Mouse (Mus musculus): ENCODE results near the gene Ankrd27. TPM values are rescaled to one million over a fixed set of nuclear protein-coding genes. Genes with fewer than 3 reads are reported as not detected.

The Ankrd27 gene
- total and polyA plus RNA-seq, 2 experiments from 2014 or later, result 13.9 to 25.5 TPM

- H3K4me1 ChIP-seq (ENCODE audit: insufficient read depth), result no peaks in the 10 kb centered on the region
- H3K9me3 ChIP-seq (ENCODE audit: low read length), result no peaks in the 10 kb centered on the region
- no peak overlapping the region for H3K4me3 ChIP-seq (ENCODE audit: low read depth, low read length)
- ATAC-seq, result no peak
- 46% methylated on average over 3 of the region's 3 CpGs for WGBS
- no peak overlapping the region for H3K27ac ChIP-seq (ENCODE audit: low read depth, low read length)
- peaks cover 8% of the 10 kb centered on the region for H3K36me3 ChIP-seq (ENCODE audit: insufficient read depth)
- no peak overlapping the region for H3K9ac ChIP-seq
- no peak for DNase-seq
- no peak for TF ChIP-seq CTCF (IDR thresholded peaks at IDR 0.05; ENCODE audit: low read depth)
- no peaks in the 10 kb centered on the region for H3K27me3 ChIP-seq (ENCODE audit: insufficient read depth, low read length)
- no peak overlapping the region for H3K4me2 ChIP-seq (ENCODE audit: low read depth)
These were observed 63.0 kb downstream of the Ankrd27 start for GRCm38 (mm10) chr7:35649071-35649470.

GRCm38 (mm10) chr7:35650716-35651410 lies 64.8 kb downstream of the Ankrd27 start:
- H3K27ac ChIP-seq (ENCODE audit: low read depth, low read length), result no peak overlapping the region
- 53% methylated on average over 11 of the region's 11 CpGs for WGBS

GRCm38 (mm10) chr7:35651583-35652270 lies 65.7 kb downstream of the Ankrd27 start:
- no peak overlapping the region for H3K4me2 ChIP-seq (ENCODE audit: low read depth)
- WGBS, result 83% methylated on average over 10 of the region's 10 CpGs
- H3K27me3 ChIP-seq (ENCODE audit: insufficient read depth, low read length), result no peaks in the 10 kb centered on the region
- no peak overlapping the region for H3K4me3 ChIP-seq (ENCODE audit: low read depth, low read length)
- H3K36me3 ChIP-seq (ENCODE audit: insufficient read depth), result no peaks in the 10 kb centered on the region
- ATAC-seq, result no peak
- H3K9me3 ChIP-seq (ENCODE audit: low read length), result no peaks in the 10 kb centered on the region
- no peaks in the 10 kb centered on the region for H3K4me1 ChIP-seq (ENCODE audit: insufficient read depth)
- TF ChIP-seq CTCF (IDR thresholded peaks at IDR 0.05; ENCODE audit: low read depth), result peak; percentile 40; the same call in 1 of the 2 replicates
- H3K27ac ChIP-seq (ENCODE audit: low read depth, low read length), result no peak overlapping the region
- no peak overlapping the region for H3K9ac ChIP-seq
- DNase-seq, result no peak

More at GRCm38 (mm10) chr7:35650716-35651410, 64.8 kb downstream of the Ankrd27 start:
- H3K9ac ChIP-seq, result no peak overlapping the region
- H3K4me3 ChIP-seq (ENCODE audit: low read depth, low read length), result no peak overlapping the region
- no peaks in the 10 kb centered on the region for H3K4me1 ChIP-seq (ENCODE audit: insufficient read depth)
- peak; percentile 23; the same call in 1 of the 2 replicates for ATAC-seq
- no peaks in the 10 kb centered on the region for H3K9me3 ChIP-seq (ENCODE audit: low read length)
- H3K36me3 ChIP-seq (ENCODE audit: insufficient read depth), result no peaks in the 10 kb centered on the region
- peak; percentile 82 for TF ChIP-seq CTCF (IDR thresholded peaks at IDR 0.05; ENCODE audit: low read depth)
- peak; percentile 77 for DNase-seq
- no peak overlapping the region for H3K4me2 ChIP-seq (ENCODE audit: low read depth)
- no peaks in the 10 kb centered on the region for H3K27me3 ChIP-seq (ENCODE audit: insufficient read depth, low read length)

- TF ChIP-seq CTCF (IDR thresholded peaks at IDR 0.05; ENCODE audit: low read depth), result no peak
- H3K4me3 ChIP-seq (ENCODE audit: low read depth, low read length), result no peak overlapping the region
- WGBS, result 41% methylated on average over 6 of the region's 6 CpGs
- H3K27ac ChIP-seq (ENCODE audit: low read depth, low read length), result no peak overlapping the region
- no peaks in the 10 kb centered on the region for H3K27me3 ChIP-seq (ENCODE audit: insufficient read depth, low read length)
- ATAC-seq, result no peak
- no peak overlapping the region for H3K9ac ChIP-seq
- no peak for DNase-seq
- H3K36me3 ChIP-seq (ENCODE audit: insufficient read depth), result no peaks in the 10 kb centered on the region
- no peaks in the 10 kb centered on the region for H3K4me1 ChIP-seq (ENCODE audit: insufficient read depth)
- no peak overlapping the region for H3K4me2 ChIP-seq (ENCODE audit: low read depth)
- H3K9me3 ChIP-seq (ENCODE audit: low read length), result no peaks in the 10 kb centered on the region
These were observed 71.8 kb downstream of the Ankrd27 start for GRCm38 (mm10) chr7:35657829-35658228.

GRCm38 (mm10) chr7:35659173-35659572 lies 73.1 kb downstream of the Ankrd27 start:
- Histone ChIP-seq H3K9ac (no peak overlapping the region), H3K27ac (ENCODE audit: low read depth, low read length) (no peak overlapping the region), H3K36me3 (ENCODE audit: insufficient read depth) (no peaks in the 10 kb centered on the region), H3K9me3 (ENCODE audit: low read length) (no peaks in the 10 kb centered on the region), H3K4me3 (ENCODE audit: low read depth, low read length) (no peak overlapping the region), H3K4me1 (ENCODE audit: insufficient read depth) (no peaks in the 10 kb centered on the region), H3K27me3 (ENCODE audit: insufficient read depth, low read length) (no peaks in the 10 kb centered on the region), H3K4me2 (ENCODE audit: low read depth) (no peak overlapping the region)
- 66% methylated on average over 3 of the region's 3 CpGs for WGBS
- no peak for ATAC-seq
- no peak for DNase-seq
- peak; percentile 69 for TF ChIP-seq CTCF (IDR thresholded peaks at IDR 0.05; ENCODE audit: low read depth)

- H3K9ac ChIP-seq, result no peak overlapping the region
- ATAC-seq (no peak), DNase-seq (no peak)
- H3K36me3 ChIP-seq (ENCODE audit: insufficient read depth), result no peaks in the 10 kb centered on the region
- no peaks in the 10 kb centered on the region for H3K9me3 ChIP-seq (ENCODE audit: low read length)
- WGBS, result 33% methylated on average over 16 of the region's 16 CpGs
- H3K4me2 ChIP-seq (ENCODE audit: low read depth), result no peak overlapping the region
- H3K27me3 ChIP-seq (ENCODE audit: insufficient read depth, low read length), result no peaks in the 10 kb centered on the region
- H3K27ac ChIP-seq (ENCODE audit: low read depth, low read length), result no peak overlapping the region
- no peak overlapping the region for H3K4me3 ChIP-seq (ENCODE audit: low read depth, low read length)
- peaks cover 13% of the 10 kb centered on the region; the same call in 1 of the 2 replicates for H3K4me1 ChIP-seq (ENCODE audit: insufficient read depth)
- TF ChIP-seq CTCF (IDR thresholded peaks at IDR 0.05; ENCODE audit: low read depth), result no peak
These were observed 77.8 kb downstream of the Ankrd27 start for GRCm38 (mm10) chr7:35663790-35664376.

Data from forebrain, postnatal 0 days (tissue).